Mouse (Mus musculus) stomach, postnatal 0 days (tissue): ENCODE data around the gene Calca. TPM values are rescaled to one million over a fixed set of nuclear protein-coding genes. Genes with fewer than 3 reads are reported as not detected.
"Not testable (repeated sequence)": the region's sequence is repeated elsewhere in the genome, so short reads cannot be mapped to it uniquely, and the experiment has no call there.

ENCODE experiments used
- ATAC-seq: fragments of 200-750 bp; cut with Nextera tagmentation; 2 replicates; pipeline ENCODE4 v1.8.0; 2017; ENCODE audit not compliant: low FRiP score, low TSS enrichment
- DNase-seq: peaks from one replicate; pipeline ENCODE4 v3.0.0-alpha.2; 2016; ENCODE audit warnings: low spot score
- H3K27ac ChIP-seq: fragments of 300-500 bp; sonication (generic); replicated peaks from 2 replicates; pipeline ENCODE4 v1.5.1; 2014; ENCODE audit warnings: mild to moderate bottlenecking, control low read depth
- H3K27me3 ChIP-seq: fragments of 300-500 bp; sonication (generic); 2 replicates; pipeline ENCODE4 v1.6.1; 2014; ENCODE audit warnings: low read length; ENCODE audit not compliant: control insufficient read depth, insufficient read depth
- H3K36me3 ChIP-seq: fragments of 300-500 bp; sonication (generic); 2 replicates; pipeline ENCODE4 v1.6.1; 2014; ENCODE audit warnings: low read length, mixed read lengths; ENCODE audit not compliant: control insufficient read depth, insufficient read depth
- H3K4me1 ChIP-seq: fragments of 300-500 bp; sonication (generic); replicated peaks from 2 replicates; pipeline ENCODE4 v1.6.1; 2014; ENCODE audit warnings: antibody characterized with exemption; ENCODE audit not compliant: control insufficient read depth, insufficient read depth
- H3K4me2 ChIP-seq: fragments of 300-500 bp; sonication (generic); replicated peaks from 2 replicates; pipeline ENCODE4 v1.6.1; 2014; ENCODE audit warnings: low read depth, mild to moderate bottlenecking, control low read depth, moderate library complexity
- H3K4me3 ChIP-seq: fragments of 300-500 bp; sonication (generic); 2 replicates; pipeline ENCODE4 v1.5.1; 2014; ENCODE audit warnings: low read depth, low read length, control low read depth
- H3K9ac ChIP-seq: fragments of 300-500 bp; sonication (generic); 2 replicates; pipeline ENCODE4 v1.6.1; 2014; ENCODE audit warnings: mild to moderate bottlenecking, low read length, control low read depth, mixed read lengths
- H3K9me3 ChIP-seq: fragments of 300-500 bp; sonication (generic); 2 replicates; pipeline ENCODE4 v1.6.1; 2016; ENCODE audit warnings: low read length; ENCODE audit not compliant: control insufficient read depth
- CTCF ChIP-seq: IDR thresholded peaks from 2 replicates; pipeline ENCODE4 v1.5.1; 2016; ENCODE audit warnings: antibody characterized with exemption, low read depth, mild to moderate bottlenecking, moderate library complexity
- EP300 ChIP-seq: optimal IDR thresholded peaks from 2 replicates; pipeline ENCODE3; 2016; ENCODE audit warnings: antibody characterized with exemption
- WGBS: fragments of 180-500 bp; shearing (Covaris S2); extraction: QIAGEN DNeasy Blood & Tissue Kit; methylation state at CpG from one replicate; pipeline ENCODE4 v1.1.7; 2014; 5-methylcytosine and 5-hydroxymethylcytosine counted together
- polyA plus RNA-seq: library from polyadenylated mRNA; unstranded; fragments of >200 nt; fragmentation: Nextera tagmentation; extraction: Ambion mirVana; gene quantifications from 2 replicates; pipeline ENCODE4 v1.2.1, GENCODE M21; 2015

The Calca gene
- polyA plus RNA-seq, 1 experiment from 2014 or later: 1.2 TPM

DNA sequence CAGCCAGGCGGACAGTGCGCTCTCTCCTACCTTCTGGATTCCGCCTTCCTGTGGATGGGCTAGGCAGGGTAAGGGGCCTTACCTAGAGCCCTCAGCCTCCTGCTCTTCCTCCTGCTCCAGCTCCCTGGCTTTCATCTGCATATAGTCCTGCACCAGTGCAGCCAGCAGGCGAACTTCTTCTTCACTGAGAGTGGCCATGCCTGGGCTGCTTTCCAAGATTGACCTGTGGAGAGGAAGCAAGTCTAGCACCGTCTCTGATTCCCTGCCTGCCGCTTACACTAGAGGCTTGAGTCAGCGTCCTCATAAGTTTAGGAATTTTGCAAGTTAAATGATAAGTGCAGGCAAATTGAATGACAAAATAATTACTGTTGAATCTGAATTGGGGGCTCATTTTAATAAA, 1.8 kb downstream of the Calca start:
- Histone ChIP-seq H3K4me3 (no peak overlapping the region), H3K27me3 (no peaks in the 10 kb centered on the region), H3K9ac (no peak overlapping the region), H3K27ac (no peak overlapping the region), H3K4me1 (no peaks in the 10 kb centered on the region), H3K36me3 (no peaks in the 10 kb centered on the region), H3K4me2 (no peak overlapping the region), H3K9me3 (no peaks in the 10 kb centered on the region)
- DNase-seq: no peak
- ATAC-seq: no peak
- TF ChIP-seq EP300 (no peak), CTCF (no peak)
- 61% methylated on average over 7 of the region's 7 CpGs for WGBS

DNA sequence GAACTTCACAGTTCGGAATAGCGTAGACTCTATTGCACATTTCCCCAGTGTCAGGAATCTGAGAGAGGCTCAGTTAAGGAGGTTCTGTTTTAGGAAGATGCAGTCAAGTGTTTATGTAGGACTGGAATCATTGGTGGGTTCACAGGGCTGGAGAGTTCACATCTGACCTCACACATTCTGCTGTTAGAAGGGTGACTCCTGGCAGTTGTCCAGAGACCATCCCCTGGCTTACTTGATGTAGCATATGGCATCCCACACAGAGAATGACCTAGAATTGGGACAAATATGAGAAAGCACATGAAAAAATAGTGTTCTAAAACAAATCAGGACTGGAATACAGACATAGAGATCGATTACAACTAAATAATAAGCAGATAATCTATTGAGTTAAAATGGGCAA, 10.2 kb downstream of the Calca start:
- Histone ChIP-seq H3K9ac (no peak overlapping the region), H3K36me3 (no peaks in the 10 kb centered on the region), H3K27me3 (no peaks in the 10 kb centered on the region), H3K9me3 (no peaks in the 10 kb centered on the region), H3K27ac (no peak overlapping the region), H3K4me2 (no peak overlapping the region), H3K4me3 (no peak overlapping the region), H3K4me1 (no peaks in the 10 kb centered on the region)
- 85% methylated on average over 3 of the region's 3 CpGs for WGBS
- no peak for TF ChIP-seq EP300
- no peak for TF ChIP-seq CTCF
- ATAC-seq (no peak), DNase-seq (no peak)

DNA sequence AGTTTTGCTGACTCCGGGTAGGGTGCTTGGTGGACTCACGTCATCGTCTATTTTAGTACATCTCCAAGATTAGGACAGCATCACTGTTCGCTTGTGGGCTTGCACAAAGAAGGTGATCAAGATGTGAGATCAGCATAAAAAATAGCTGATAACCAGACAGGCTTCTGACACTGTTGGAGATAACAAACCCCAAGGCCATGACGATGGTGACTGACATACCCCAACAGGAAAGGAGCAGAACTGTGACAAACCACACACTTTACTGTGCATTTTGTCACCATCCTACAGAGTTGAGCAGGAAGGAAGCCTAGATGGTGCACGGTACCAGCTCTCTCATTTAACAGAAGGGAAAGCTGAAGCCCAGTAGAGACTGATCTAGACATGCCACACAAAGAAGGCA, 19.4 kb downstream of the Calca start:
- Histone ChIP-seq H3K36me3 (no peaks in the 10 kb centered on the region), H3K9me3 (no peaks in the 10 kb centered on the region), H3K4me3 (no peak overlapping the region), H3K27me3 (no peaks in the 10 kb centered on the region), H3K27ac (no peak overlapping the region), H3K4me2 (no peak overlapping the region), H3K9ac (no peak overlapping the region), H3K4me1 (no peaks in the 10 kb centered on the region)
- ATAC-seq (no peak), DNase-seq (no peak)
- WGBS: 86% methylated on average over 6 of the region's 6 CpGs
- TF ChIP-seq EP300: no peak
- no peak for TF ChIP-seq CTCF

DNA sequence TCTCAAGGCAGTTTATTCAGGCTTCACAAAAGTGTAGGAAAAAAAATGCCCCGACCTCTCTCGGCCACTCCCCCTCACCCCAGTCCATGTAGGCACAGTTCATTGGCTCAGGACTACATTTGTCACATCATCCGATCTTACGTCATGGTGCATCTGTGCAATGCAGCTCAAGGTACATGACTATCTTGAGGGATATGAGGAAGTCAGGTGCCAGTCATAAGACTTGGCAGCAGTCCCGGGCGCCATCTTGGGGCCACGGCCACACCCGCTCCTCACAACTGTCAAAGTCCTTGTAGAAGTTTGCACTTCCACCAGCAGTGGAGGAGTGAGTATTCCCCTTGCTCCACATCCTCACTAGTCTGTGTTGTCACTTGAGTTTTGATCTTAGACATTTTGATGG, 41.8 kb downstream of the Calca start:
- not testable (repeated sequence) for ATAC-seq, H3K36me3 ChIP-seq, H3K27me3 ChIP-seq, H3K27ac ChIP-seq, H3K4me2 ChIP-seq, H3K4me1 ChIP-seq, H3K9me3 ChIP-seq, H3K9ac ChIP-seq, DNase-seq, H3K4me3 ChIP-seq
- 94% methylated on average over 8 of the region's 8 CpGs for WGBS

DNA sequence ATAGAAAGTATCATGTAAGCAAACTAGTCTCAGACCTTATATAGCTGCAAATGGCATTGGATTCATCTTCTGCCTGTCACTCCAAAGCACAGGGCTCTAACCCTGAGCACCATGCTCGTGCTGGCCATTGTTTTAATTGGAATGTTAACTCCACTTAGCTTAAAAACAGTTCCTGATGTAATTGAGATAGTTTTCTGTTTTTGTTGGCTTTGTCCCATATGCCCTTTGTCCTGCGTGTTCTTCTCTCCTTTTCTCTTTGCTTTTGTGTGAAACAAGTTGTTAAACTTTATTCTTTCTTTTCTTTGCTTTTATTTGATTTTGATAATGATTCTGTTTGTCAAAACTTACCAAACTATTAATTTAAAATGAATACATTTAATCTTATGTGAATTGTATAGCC, 53.7 kb downstream of the Calca start:
- no peaks in the 10 kb centered on the region for H3K36me3 ChIP-seq
- no peaks in the 10 kb centered on the region for H3K9me3 ChIP-seq
- H3K9ac ChIP-seq: no peak overlapping the region
- H3K4me2 ChIP-seq: no peak overlapping the region
- WGBS: 43% methylated on average over 2 of the region's 2 CpGs
- H3K27me3 ChIP-seq: no peaks in the 10 kb centered on the region
- H3K4me1 ChIP-seq: no peaks in the 10 kb centered on the region
- ATAC-seq: no peak
- H3K27ac ChIP-seq: no peak overlapping the region
- no peak for DNase-seq
- H3K4me3 ChIP-seq: no peak overlapping the region
- no peak for TF ChIP-seq EP300
- TF ChIP-seq CTCF: no peak

Other genes with a start within 250 kb of the Calca start
- 2.3 and 2.4 TPM in 2 replicates for gene Pde3b, start 221.1 kb downstream of the Calca start, polyA plus RNA-seq
- gene Cyp2r1, start 73.4 kb downstream of the Calca start, polyA plus RNA-seq: 3.3 and 3.4 TPM in 2 replicates
- gene Calcb, start 82.3 kb upstream of the Calca start, polyA plus RNA-seq: 3.5 and 3.7 TPM in 2 replicates
- gene Insc, start 107.3 kb upstream of the Calca start, polyA plus RNA-seq: 11.2 and 15.8 TPM in 2 replicates